Mouse (Mus musculus): ENCODE results near the gene Necab3.

GRCm38 (mm10) chr2:154569071-154569748 is 10.5 kb upstream of the Necab3 start:
- TF ChIP-seq CTCF (IDR thresholded peaks at IDR 0.05; ENCODE audit: control insufficient read depth, insufficient read depth, insufficient read length) (no peak), MAX (IDR thresholded peaks at IDR 0.05) (no peak)

All from C2C12 (cell line).